ENCODE assay signal across 1 mouse cellular context in the genomic region with DNA sequence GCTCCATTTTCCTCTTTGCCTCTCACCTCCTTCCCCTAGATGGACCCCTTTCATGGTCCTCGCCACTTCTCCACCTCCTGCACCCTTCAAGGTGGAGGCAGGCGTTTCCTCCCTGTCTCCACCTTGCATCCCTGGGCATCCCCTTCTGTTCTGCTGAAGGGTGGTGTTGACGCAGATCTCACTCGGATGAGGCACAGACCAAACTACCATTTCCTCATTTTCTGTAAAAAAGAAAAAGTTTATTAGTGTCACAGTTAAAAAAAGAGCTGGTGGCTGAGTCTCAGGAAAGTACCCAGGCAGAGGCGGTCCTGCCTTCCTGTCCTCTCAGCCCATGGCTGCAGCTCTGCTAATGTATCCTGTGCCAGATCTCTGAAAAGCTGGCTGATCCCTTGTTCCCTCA.
A peak's percentile ranks its signal among the peaks of the same experiment; 100 is the strongest.
TF ChIP-seq lines count a peak whose summit lies in the region.

No protein-coding gene starts in this region.

TF ChIP-seq in CH12.LX, 34 proteins besides CTCF, POLR2A, EP300 and RAD21:
- TF ChIP-seq TBP (conservative IDR thresholded peaks at IDR 0.05; ENCODE audit: low read depth, low read length) (peak; percentile 79), ZKSCAN1 (IDR thresholded peaks at IDR 0.05; ENCODE audit: borderline replicate concordance, low read depth, low read length) (no peak), RCOR1 (conservative IDR thresholded peaks at IDR 0.05; ENCODE audit: low read depth, low read length) (peak; percentile 81), ZMIZ1 (IDR thresholded peaks at IDR 0.05; ENCODE audit: low read depth, low read length) (0 out of 2 replicates have a peak, but pooled peaks have one; percentile 42), ZC3H11A (IDR thresholded peaks at IDR 0.05; ENCODE audit: low read depth, low read length) (no peak), ELF1 (IDR thresholded peaks at IDR 0.05; ENCODE audit: low read depth, low read length) (peak; percentile 70), E2F4 (IDR thresholded peaks at IDR 0.05; ENCODE audit: insufficient replicate concordance, low read depth, low read length) (no peak), MXI1 (IDR thresholded peaks at IDR 0.05; ENCODE audit: low read depth, low read length) (peak; percentile 48; the same call in 1 of the 2 replicates), NELFE (IDR thresholded peaks at IDR 0.05; ENCODE audit: low read depth, low read length) (no peak), HCFC1 (IDR thresholded peaks at IDR 0.05; ENCODE audit: low read depth, low read length) (no peak), BHLHE40 (IDR thresholded peaks at IDR 0.05; ENCODE audit: low read depth, low read length) (peak; percentile 88), MAZ (IDR thresholded peaks at IDR 0.05; ENCODE audit: low read depth, low read length) (peak; percentile 96), MAX (IDR thresholded peaks at IDR 0.05; ENCODE audit: low read length) (peak; percentile 15; the same call in 1 of the 2 replicates), CHD2 (IDR thresholded peaks at IDR 0.05; ENCODE audit: low read length) (peak; percentile 84), ZNF384 (IDR thresholded peaks at IDR 0.05; ENCODE audit: low read depth, low read length) (peak; percentile 93), MEF2A (IDR thresholded peaks at IDR 0.05; ENCODE audit: borderline replicate concordance, low read depth, low read length) (peak; percentile 98), USF1 (IDR thresholded peaks at IDR 0.05; ENCODE audit: low read depth, low read length) (no peak), MAFK (IDR thresholded peaks at IDR 0.05; ENCODE audit: insufficient replicate concordance, low read length) (no peak), ETS1 (conservative IDR thresholded peaks at IDR 0.05; ENCODE audit: low read depth, low read length) (peak; percentile 92), SIN3A (IDR thresholded peaks at IDR 0.05; ENCODE audit: low read length) (peak; percentile 84), KAT2A (IDR thresholded peaks at IDR 0.05; ENCODE audit: insufficient replicate concordance, low read length) (no peak), JUND (conservative IDR thresholded peaks at IDR 0.05; ENCODE audit: low read depth, low read length) (no peak), JUN (IDR thresholded peaks at IDR 0.05; ENCODE audit: insufficient read depth, low read depth, low read length) (peak; percentile 50; the same call in 1 of the 2 replicates), CHD1 (IDR thresholded peaks at IDR 0.05; ENCODE audit: low read depth, low read length) (0 out of 2 replicates have a peak, but pooled peaks have one; percentile 71), TCF12 (IDR thresholded peaks at IDR 0.05; ENCODE audit: low read depth, low read length) (peak; percentile 99), IRF4 (IDR thresholded peaks at IDR 0.05; ENCODE audit: low read depth, low read length) (peak; percentile 99), UBTF (IDR thresholded peaks at IDR 0.05; ENCODE audit: low read depth, low read length) (peak; percentile 73; the same call in 1 of the 2 replicates), NRF1 (IDR thresholded peaks at IDR 0.05; ENCODE audit: low read depth, low read length) (no peak), USF2 (conservative IDR thresholded peaks at IDR 0.05; ENCODE audit: low read depth, low read length) (no peak), MYC (IDR thresholded peaks at IDR 0.05; ENCODE audit: low read depth, low read length) (0 out of 2 replicates have a peak, but pooled peaks have one; percentile 51), SMC3 (IDR thresholded peaks at IDR 0.05; ENCODE audit: low read depth, low read length) (peak; percentile 16; the same call in 1 of the 2 replicates), GABPA (IDR thresholded peaks at IDR 0.05; ENCODE audit: insufficient replicate concordance, low read depth, low read length) (no peak), PAX5 (IDR thresholded peaks at IDR 0.05; ENCODE audit: low read length) (no peak), POLR2AphosphoS2 (IDR thresholded peaks at IDR 0.05; ENCODE audit: low read depth, low read length) (no peak)
TF ChIP-seq in CH12.LX: peak in this region for 20.
